Mouse (Mus musculus): ENCODE results near the gene Lrrc4b. TPM values are rescaled to one million over a fixed set of nuclear protein-coding genes. Genes with fewer than 3 reads are reported as not detected.

The Lrrc4b gene
- polyA plus RNA-seq, 1 experiment from 2014 or later, result 3.2 TPM

- H3K9ac ChIP-seq (replicated peaks; ENCODE audit: low read length), result peak overlapping the region; percentile 10; the same call in 1 of the 2 replicates
- DNase-seq (ENCODE audit: low spot score), result no peak
- 58% methylated on average over 13 of the region's 13 CpGs for WGBS
- H3K27me3 ChIP-seq (ENCODE audit: control insufficient read depth, insufficient read depth, low read length), result no peaks in the 10 kb centered on the region
- H3K36me3 ChIP-seq (replicated peaks; ENCODE audit: control insufficient read depth, insufficient read depth, low read depth, low read length), result peaks cover 2% of the 10 kb centered on the region; the same call in 1 of the 2 replicates
- no peak overlapping the region for H3K4me3 ChIP-seq (ENCODE audit: low read depth, low read length)
- H3K9me3 ChIP-seq (replicated peaks; ENCODE audit: control insufficient read depth, low read length), result no peaks in the 10 kb centered on the region
- H3K27ac ChIP-seq (replicated peaks; ENCODE audit: low read depth, low read length), result no peak overlapping the region
- no peak overlapping the region for H3K4me2 ChIP-seq (ENCODE audit: low read depth, low read length)
- no peak for ATAC-seq (replicated peaks; ENCODE audit: insufficient number of reproducible peaks, low FRiP score, low TSS enrichment, low read depth)
- no peaks in the 10 kb centered on the region for H3K4me1 ChIP-seq (ENCODE audit: control insufficient read depth, insufficient read depth, low read length)
Measured at GRCm38 (mm10) chr7:44486927-44487575, 58.2 kb downstream of the Lrrc4b start.

- WGBS, result 90% methylated on average over 7 of the region's 7 CpGs
- no peaks in the 10 kb centered on the region for H3K27me3 ChIP-seq (ENCODE audit: control insufficient read depth, insufficient read depth, low read length)
- H3K4me1 ChIP-seq (ENCODE audit: control insufficient read depth, insufficient read depth, low read length), result no peaks in the 10 kb centered on the region
- H3K9me3 ChIP-seq (replicated peaks; ENCODE audit: control insufficient read depth, low read length), result no peaks in the 10 kb centered on the region
- H3K36me3 ChIP-seq (replicated peaks; ENCODE audit: control insufficient read depth, insufficient read depth, low read depth, low read length), result peaks cover 2% of the 10 kb centered on the region; the same call in 1 of the 2 replicates
- no peak for DNase-seq (ENCODE audit: low spot score)
- H3K4me3 ChIP-seq (ENCODE audit: low read depth, low read length), result no peak overlapping the region
- no peak overlapping the region for H3K4me2 ChIP-seq (ENCODE audit: low read depth, low read length)
- ATAC-seq (replicated peaks; ENCODE audit: insufficient number of reproducible peaks, low FRiP score, low TSS enrichment, low read depth), result no peak
- no peak overlapping the region for H3K27ac ChIP-seq (replicated peaks; ENCODE audit: low read depth, low read length)
- H3K9ac ChIP-seq (replicated peaks; ENCODE audit: low read length), result no peak overlapping the region
Measured at GRCm38 (mm10) chr7:44487936-44488335, 59.1 kb downstream of the Lrrc4b start.

- DNase-seq (ENCODE audit: low spot score) (no peak), ATAC-seq (replicated peaks; ENCODE audit: insufficient number of reproducible peaks, low FRiP score, low TSS enrichment, low read depth) (no peak)
- Histone ChIP-seq H3K36me3 (replicated peaks; ENCODE audit: control insufficient read depth, insufficient read depth, low read depth, low read length) (peaks cover 2% of the 10 kb centered on the region; the same call in 1 of the 2 replicates), H3K4me2 (ENCODE audit: low read depth, low read length) (no peak overlapping the region), H3K27me3 (ENCODE audit: control insufficient read depth, insufficient read depth, low read length) (no peaks in the 10 kb centered on the region), H3K27ac (replicated peaks; ENCODE audit: low read depth, low read length) (no peak overlapping the region), H3K9me3 (replicated peaks; ENCODE audit: control insufficient read depth, low read length) (no peaks in the 10 kb centered on the region), H3K4me1 (ENCODE audit: control insufficient read depth, insufficient read depth, low read length) (no peaks in the 10 kb centered on the region), H3K4me3 (ENCODE audit: low read depth, low read length) (no peak overlapping the region), H3K9ac (replicated peaks; ENCODE audit: low read length) (no peak overlapping the region)
- WGBS, result 86% methylated on average over 8 of the region's 8 CpGs
Measured at GRCm38 (mm10) chr7:44488545-44488944, 59.7 kb downstream of the Lrrc4b start.

GRCm38 (mm10) chr7:44490281-44490680, 61.5 kb downstream of the Lrrc4b start:
- no peak overlapping the region for H3K4me3 ChIP-seq (ENCODE audit: low read depth, low read length)
- H3K27me3 ChIP-seq (ENCODE audit: control insufficient read depth, insufficient read depth, low read length), result no peaks in the 10 kb centered on the region
- H3K4me2 ChIP-seq (ENCODE audit: low read depth, low read length), result no peak overlapping the region
- peaks cover 2% of the 10 kb centered on the region; the same call in 1 of the 2 replicates for H3K36me3 ChIP-seq (replicated peaks; ENCODE audit: control insufficient read depth, insufficient read depth, low read depth, low read length)
- H3K9ac ChIP-seq (replicated peaks; ENCODE audit: low read length), result no peak overlapping the region
- H3K9me3 ChIP-seq (replicated peaks; ENCODE audit: control insufficient read depth, low read length), result no peaks in the 10 kb centered on the region
- no peak for ATAC-seq (replicated peaks; ENCODE audit: insufficient number of reproducible peaks, low FRiP score, low TSS enrichment, low read depth)
- H3K4me1 ChIP-seq (ENCODE audit: control insufficient read depth, insufficient read depth, low read length), result no peaks in the 10 kb centered on the region; the same call in 1 of the 2 replicates
- H3K27ac ChIP-seq (replicated peaks; ENCODE audit: low read depth, low read length), result no peak overlapping the region
- 83% methylated on average over 4 of the region's 4 CpGs for WGBS
- no peak for DNase-seq (ENCODE audit: low spot score)

DNA sequence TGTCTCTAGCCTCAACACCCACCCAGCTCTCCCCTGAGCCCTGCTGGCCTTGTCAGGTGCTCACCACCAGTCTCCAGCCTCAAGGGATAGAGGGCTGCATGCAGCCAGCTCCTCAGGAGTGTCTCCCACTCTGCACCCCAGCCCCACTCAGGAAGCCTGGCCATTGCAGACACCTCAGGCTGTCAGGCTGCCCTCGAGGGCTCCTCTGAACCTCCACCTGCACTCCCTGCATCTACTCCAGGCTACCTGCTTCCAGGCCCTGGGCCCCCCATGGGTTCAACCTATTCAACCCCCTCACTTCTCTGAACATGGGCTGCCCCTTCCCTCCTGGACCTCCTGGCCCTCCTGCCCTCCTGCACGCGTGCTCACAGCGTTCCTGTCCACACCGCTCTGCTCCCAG, 62.6 kb downstream of the Lrrc4b start:
- WGBS, result 91% methylated on average over 5 of the region's 5 CpGs

GRCm38 (mm10) chr7:44492166-44492826, 63.5 kb downstream of the Lrrc4b start:
- H3K27me3 ChIP-seq (ENCODE audit: control insufficient read depth, insufficient read depth, low read length), result no peaks in the 10 kb centered on the region
- H3K9me3 ChIP-seq (replicated peaks; ENCODE audit: control insufficient read depth, low read length), result no peaks in the 10 kb centered on the region
- WGBS, result 93% methylated on average over 21 of the region's 21 CpGs
- no peak overlapping the region for H3K4me2 ChIP-seq (ENCODE audit: low read depth, low read length)
- H3K9ac ChIP-seq (replicated peaks; ENCODE audit: low read length), result no peak overlapping the region
- H3K36me3 ChIP-seq (replicated peaks; ENCODE audit: control insufficient read depth, insufficient read depth, low read depth, low read length), result peaks cover 2% of the 10 kb centered on the region; the same call in 1 of the 2 replicates
- no peak overlapping the region for H3K27ac ChIP-seq (replicated peaks; ENCODE audit: low read depth, low read length)
- H3K4me1 ChIP-seq (ENCODE audit: control insufficient read depth, insufficient read depth, low read length), result no peaks in the 10 kb centered on the region; the same call in 1 of the 2 replicates
- DNase-seq (ENCODE audit: low spot score), result no peak
- no peak overlapping the region for H3K4me3 ChIP-seq (ENCODE audit: low read depth, low read length)
- ATAC-seq (replicated peaks; ENCODE audit: insufficient number of reproducible peaks, low FRiP score, low TSS enrichment, low read depth), result no peak

More for the DNA sequence above, 62.6 kb downstream of the Lrrc4b start:
- no peak for DNase-seq (ENCODE audit: low spot score)
- H3K9me3 ChIP-seq (replicated peaks; ENCODE audit: control insufficient read depth, low read length), result no peaks in the 10 kb centered on the region
- no peaks in the 10 kb centered on the region for H3K27me3 ChIP-seq (ENCODE audit: control insufficient read depth, insufficient read depth, low read length)
- no peak overlapping the region for H3K4me2 ChIP-seq (ENCODE audit: low read depth, low read length)
- H3K4me3 ChIP-seq (ENCODE audit: low read depth, low read length), result no peak overlapping the region
- ATAC-seq (replicated peaks; ENCODE audit: insufficient number of reproducible peaks, low FRiP score, low TSS enrichment, low read depth), result no peak
- no peaks in the 10 kb centered on the region; the same call in 1 of the 2 replicates for H3K4me1 ChIP-seq (ENCODE audit: control insufficient read depth, insufficient read depth, low read length)
- H3K27ac ChIP-seq (replicated peaks; ENCODE audit: low read depth, low read length), result no peak overlapping the region
- H3K9ac ChIP-seq (replicated peaks; ENCODE audit: low read length), result no peak overlapping the region
- H3K36me3 ChIP-seq (replicated peaks; ENCODE audit: control insufficient read depth, insufficient read depth, low read depth, low read length), result peaks cover 2% of the 10 kb centered on the region; the same call in 1 of the 2 replicates

DNA sequence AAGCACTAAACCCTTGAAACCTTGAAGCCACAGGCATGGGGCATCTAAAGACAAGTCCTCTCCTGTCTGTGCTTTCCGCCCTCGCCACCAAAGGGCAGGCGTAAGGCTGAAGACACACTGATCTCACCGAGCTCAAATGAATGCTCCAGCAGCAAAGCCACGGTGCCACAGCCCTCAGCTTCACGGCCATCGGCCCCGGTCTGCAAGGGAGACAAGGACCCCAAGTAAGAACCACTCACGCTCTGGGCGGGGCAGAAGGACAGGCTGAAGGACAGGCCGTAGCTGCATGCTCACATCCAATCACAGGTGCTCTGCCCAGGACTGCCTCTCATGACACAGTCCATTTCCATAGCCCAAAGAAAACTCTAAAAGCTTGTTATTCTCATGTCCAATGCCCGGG, 65.9 kb downstream of the Lrrc4b start:
- WGBS, result 94% methylated on average over 12 of the region's 12 CpGs
- DNase-seq (ENCODE audit: low spot score), result no peak
- H3K27me3 ChIP-seq (ENCODE audit: control insufficient read depth, insufficient read depth, low read length), result no peaks in the 10 kb centered on the region
- H3K36me3 ChIP-seq (replicated peaks; ENCODE audit: control insufficient read depth, insufficient read depth, low read depth, low read length), result peaks cover 2% of the 10 kb centered on the region; the same call in 1 of the 2 replicates
- H3K4me2 ChIP-seq (ENCODE audit: low read depth, low read length), result no peak overlapping the region
- H3K27ac ChIP-seq (replicated peaks; ENCODE audit: low read depth, low read length), result no peak overlapping the region
- H3K4me1 ChIP-seq (ENCODE audit: control insufficient read depth, insufficient read depth, low read length), result no peaks in the 10 kb centered on the region; the same call in 1 of the 2 replicates
- H3K9ac ChIP-seq (replicated peaks; ENCODE audit: low read length), result no peak overlapping the region
- no peaks in the 10 kb centered on the region for H3K9me3 ChIP-seq (replicated peaks; ENCODE audit: control insufficient read depth, low read length)
- H3K4me3 ChIP-seq (ENCODE audit: low read depth, low read length), result no peak overlapping the region
- ATAC-seq (replicated peaks; ENCODE audit: insufficient number of reproducible peaks, low FRiP score, low TSS enrichment, low read depth), result no peak

- no peak for DNase-seq (ENCODE audit: low spot score)
- H3K9me3 ChIP-seq (replicated peaks; ENCODE audit: control insufficient read depth, low read length), result no peaks in the 10 kb centered on the region
- H3K9ac ChIP-seq (replicated peaks; ENCODE audit: low read length), result no peak overlapping the region; the same call in 1 of the 2 replicates
- no peaks in the 10 kb centered on the region for H3K27me3 ChIP-seq (ENCODE audit: control insufficient read depth, insufficient read depth, low read length)
- WGBS, result 89% methylated on average over 7 of the region's 7 CpGs
- H3K4me2 ChIP-seq (ENCODE audit: low read depth, low read length), result peak overlapping the region; percentile 90; the same call in 1 of the 2 replicates
- no peak for ATAC-seq (replicated peaks; ENCODE audit: insufficient number of reproducible peaks, low FRiP score, low TSS enrichment, low read depth)
- no peak overlapping the region; the same call in 1 of the 2 replicates for H3K4me3 ChIP-seq (ENCODE audit: low read depth, low read length)
- peaks cover 2% of the 10 kb centered on the region; the same call in 1 of the 2 replicates for H3K36me3 ChIP-seq (replicated peaks; ENCODE audit: control insufficient read depth, insufficient read depth, low read depth, low read length)
- H3K4me1 ChIP-seq (ENCODE audit: control insufficient read depth, insufficient read depth, low read length), result no peaks in the 10 kb centered on the region; the same call in 1 of the 2 replicates
- H3K27ac ChIP-seq (replicated peaks; ENCODE audit: low read depth, low read length), result no peak overlapping the region
Measured at GRCm38 (mm10) chr7:44495086-44495485, 66.3 kb downstream of the Lrrc4b start.
